Mouse (Mus musculus) MEL (cell line): ENCODE results near the gene Them5.

Experiments used
- CHD1 ChIP-seq: IDR thresholded peaks from 2 replicates; pipeline ENCODE4 v1.6.1; 2012; ENCODE audit warnings: low read depth, mild to moderate bottlenecking, inconsistent platforms, low read length, improper control_type of control experiment
- CHD2 ChIP-seq: IDR thresholded peaks from 2 replicates; pipeline ENCODE4 v1.6.1; 2011; ENCODE audit warnings: low read length, improper control_type of control experiment
- ELF1 ChIP-seq: IDR thresholded peaks from 2 replicates; pipeline ENCODE4 v1.6.1; 2014; ENCODE audit warnings: low read depth, mild to moderate bottlenecking, inconsistent platforms, low read length, improper control_type of control experiment, moderate library complexity
- HCFC1 ChIP-seq: IDR thresholded peaks from 2 replicates; pipeline ENCODE4 v1.6.1; 2012; ENCODE audit warnings: low read depth, mild to moderate bottlenecking, inconsistent platforms, low read length, improper control_type of control experiment, moderate library complexity
- POLR2A ChIP-seq, 2 experiments: IDR thresholded peaks; 2 replicates each; pipeline ENCODE4 v1.6.1; 2011 to 2012; ENCODE audit warnings: low read length in 2 of 2, mild to moderate bottlenecking in 2 of 2, control low read depth in 1 of 2, improper control_type of control experiment in 1 of 2, low read depth in 1 of 2, moderate library complexity in 1 of 2; ENCODE audit not compliant: control insufficient read depth in 1 of 2, insufficient read depth in 1 of 2, poor library complexity in 1 of 2
- USF1 ChIP-seq: IDR thresholded peaks from 2 replicates; pipeline ENCODE4 v1.6.1; 2014; ENCODE audit warnings: low read depth, mild to moderate bottlenecking, inconsistent platforms, low read length, improper control_type of control experiment, moderate library complexity

GRCm38 (mm10) chr3:94342552-94342951, 653 bp downstream of the Them5 start:
- TF ChIP-seq ELF1 (no peak), CHD2 (no peak), USF1 (no peak), CHD1 (no peak), POLR2A (IDR thresholded peaks at IDR 0.05; ENCODE audit: control insufficient read depth in 1 of 2, insufficient read depth in 1 of 2, low read depth in 1 of 2, low read length in 2 of 2, poor library complexity in 1 of 2) (no peak), HCFC1 (no peak)
